Mouse (Mus musculus): Measurements from ENCODE around the gene Etv6.
A peak's percentile ranks its signal among the peaks of the same experiment; 100 is the strongest.

Etv6 gene

GRCm38 (mm10) chr6:134078016-134078415 lies 42.5 kb downstream of the Etv6 start:
- no peak for DNase-seq (ENCODE audit: low spot score)

GRCm38 (mm10) chr6:134079112-134079511 lies 43.6 kb downstream of the Etv6 start:
- no peak for DNase-seq (ENCODE audit: low spot score)

- DNase-seq (ENCODE audit: low spot score), result no peak
Measured at GRCm38 (mm10) chr6:134079563-134079962, 44.1 kb downstream of the Etv6 start.

- no peak for DNase-seq (ENCODE audit: low spot score)
Measured at GRCm38 (mm10) chr6:134080946-134081345, 45.4 kb downstream of the Etv6 start.

GRCm38 (mm10) chr6:134082229-134082920 lies 46.9 kb downstream of the Etv6 start:
- DNase-seq (ENCODE audit: low spot score), result no peak

GRCm38 (mm10) chr6:134083428-134083827 lies 47.9 kb downstream of the Etv6 start:
- no peak for DNase-seq (ENCODE audit: low spot score)

GRCm38 (mm10) chr6:134086351-134086750 lies 50.9 kb downstream of the Etv6 start:
- DNase-seq (ENCODE audit: low spot score), result no peak

- DNase-seq (ENCODE audit: low spot score), result no peak
Measured at GRCm38 (mm10) chr6:134087709-134088108, 52.2 kb downstream of the Etv6 start.

- DNase-seq (ENCODE audit: low spot score), result no peak
Measured at GRCm38 (mm10) chr6:134089671-134090377, 54.3 kb downstream of the Etv6 start.

- no peak for DNase-seq (ENCODE audit: low spot score)
Measured at GRCm38 (mm10) chr6:134090378-134090692, 54.8 kb downstream of the Etv6 start.

GRCm38 (mm10) chr6:134090875-134091274 lies 55.4 kb downstream of the Etv6 start:
- DNase-seq (ENCODE audit: low spot score), result no peak

GRCm38 (mm10) chr6:134091398-134091801 lies 55.9 kb downstream of the Etv6 start:
- DNase-seq (ENCODE audit: low spot score), result no peak

- no peak for DNase-seq (ENCODE audit: low spot score)
Measured at GRCm38 (mm10) chr6:134094066-134094465, 58.6 kb downstream of the Etv6 start.

GRCm38 (mm10) chr6:134094620-134095019 lies 59.1 kb downstream of the Etv6 start:
- DNase-seq (ENCODE audit: low spot score), result no peak

GRCm38 (mm10) chr6:134095582-134095981 lies 60.1 kb downstream of the Etv6 start:
- DNase-seq (ENCODE audit: low spot score), result no peak

- no peak for DNase-seq (ENCODE audit: low spot score)
Measured at GRCm38 (mm10) chr6:134099976-134100743, 64.7 kb downstream of the Etv6 start.

GRCm38 (mm10) chr6:134102396-134102795 lies 66.9 kb downstream of the Etv6 start:
- no peak for DNase-seq (ENCODE audit: low spot score)

GRCm38 (mm10) chr6:134103519-134103918 lies 68.0 kb downstream of the Etv6 start:
- no peak for DNase-seq (ENCODE audit: low spot score)

- DNase-seq (ENCODE audit: low spot score), result peak; percentile 67
Measured at GRCm38 (mm10) chr6:134105514-134106201, 70.2 kb downstream of the Etv6 start.

- DNase-seq (ENCODE audit: low spot score), result no peak
Measured at GRCm38 (mm10) chr6:134107696-134108095, 72.2 kb downstream of the Etv6 start.

GRCm38 (mm10) chr6:134109675-134110074 lies 74.2 kb downstream of the Etv6 start:
- no peak for DNase-seq (ENCODE audit: low spot score)

GRCm38 (mm10) chr6:134110206-134110605 lies 74.7 kb downstream of the Etv6 start:
- DNase-seq (ENCODE audit: low spot score), result no peak
